Mouse (Mus musculus) gonadal fat pad, adult 2 months (tissue): ENCODE measurements around the gene Klhl35. TPM values are rescaled to one million over a fixed set of nuclear protein-coding genes. Genes with fewer than 3 reads are reported as not detected.
"Not testable (repeated sequence)": the region's sequence is repeated elsewhere in the genome, so short reads cannot be mapped to it uniquely, and the experiment has no call there.

Source experiments
- DNase-seq: peaks from one replicate; pipeline ENCODE4 v3.0.0-alpha.2; 2012; ENCODE audit warnings: low read depth
- polyA plus RNA-seq: library from polyadenylated mRNA; depleted of rRNA; stranded (reverse); fragments of >200 nt; gene quantifications from 2 replicates; pipeline ENCODE4 v1.2.3, GENCODE M21; 2012; rRNA removed

The Klhl35 gene
- polyA plus RNA-seq, 1 experiment = 2.5 TPM

GRCm38 (mm10) chr7:99500201-99500600 lies 34.4 kb downstream of the Klhl35 start:
- no peak for DNase-seq

GRCm38 (mm10) chr7:99500655-99501054 lies 34.9 kb downstream of the Klhl35 start:
- DNase-seq = no peak

GRCm38 (mm10) chr7:99501148-99501547 lies 35.3 kb downstream of the Klhl35 start:
- DNase-seq = no peak

- DNase-seq = no peak
Measured at GRCm38 (mm10) chr7:99504556-99504955, 38.8 kb downstream of the Klhl35 start.

GRCm38 (mm10) chr7:99508187-99508586 lies 42.4 kb downstream of the Klhl35 start:
- DNase-seq = not testable (repeated sequence)

GRCm38 (mm10) chr7:99510087-99510501 lies 44.3 kb downstream of the Klhl35 start:
- DNase-seq = no peak

GRCm38 (mm10) chr7:99516092-99516813 lies 50.4 kb downstream of the Klhl35 start:
- no peak for DNase-seq

- DNase-seq = no peak
Measured at GRCm38 (mm10) chr7:99516814-99517157, 51.0 kb downstream of the Klhl35 start.

GRCm38 (mm10) chr7:99518954-99519644 lies 53.3 kb downstream of the Klhl35 start:
- no peak for DNase-seq

GRCm38 (mm10) chr7:99523121-99523520 lies 57.3 kb downstream of the Klhl35 start:
- DNase-seq = no peak

Other genes starting within 250 kb of the Klhl35 start
- gene Mogat2, start 227.4 kb upstream of the Klhl35 start, polyA plus RNA-seq = 6.9 and 36.5 TPM in 2 replicates
- 4.5 and 7.1 TPM in 2 replicates for gene Map6, start 198.6 kb upstream of the Klhl35 start, polyA plus RNA-seq
- gene Serpinh1, start 112.8 kb upstream of the Klhl35 start, polyA plus RNA-seq = 283 and 502 TPM in 2 replicates
- 16.6 and 24.0 TPM in 2 replicates for gene Gdpd5, start 84.6 kb upstream of the Klhl35 start, polyA plus RNA-seq
- gene Rps3, start 17.7 kb downstream of the Klhl35 start, polyA plus RNA-seq = 383 and 415 TPM in 2 replicates
- gene Arrb1, start 69.5 kb downstream of the Klhl35 start, polyA plus RNA-seq = 37.9 and 42.6 TPM in 2 replicates
- 3.2 TPM in 2 replicates for gene Tpbgl, start 161.1 kb downstream of the Klhl35 start, polyA plus RNA-seq
- 32.2 and 33.2 TPM in 2 replicates for gene Slco2b1, start 245.3 kb downstream of the Klhl35 start, polyA plus RNA-seq